Mouse (Mus musculus) brain, embryonic 14.5 days (tissue): ENCODE data around the gene Vmn1r148.
"Not testable (repeated sequence)": the region's sequence is repeated elsewhere in the genome, so short reads cannot be mapped to it uniquely, and the experiment has no call there.

Source experiments
- CTCF ChIP-seq: fragments of 200-500 bp; IDR thresholded peaks from 2 replicates; pipeline ENCODE4 v1.5.1; 2012; ENCODE audit warnings: inconsistent platforms, mild to moderate bottlenecking, moderate library complexity, borderline replicate concordance; ENCODE audit not compliant: insufficient read depth, insufficient read length; ENCODE audit errors: extremely low read depth
- POLR2A ChIP-seq: fragments of 200-500 bp; IDR thresholded peaks from 2 replicates; pipeline ENCODE4 v1.6.1; 2012; ENCODE audit warnings: mild to moderate bottlenecking, inconsistent platforms, borderline replicate concordance; ENCODE audit not compliant: poor library complexity, insufficient read depth, insufficient read length, severe bottlenecking; ENCODE audit errors: extremely low read depth

DNA sequence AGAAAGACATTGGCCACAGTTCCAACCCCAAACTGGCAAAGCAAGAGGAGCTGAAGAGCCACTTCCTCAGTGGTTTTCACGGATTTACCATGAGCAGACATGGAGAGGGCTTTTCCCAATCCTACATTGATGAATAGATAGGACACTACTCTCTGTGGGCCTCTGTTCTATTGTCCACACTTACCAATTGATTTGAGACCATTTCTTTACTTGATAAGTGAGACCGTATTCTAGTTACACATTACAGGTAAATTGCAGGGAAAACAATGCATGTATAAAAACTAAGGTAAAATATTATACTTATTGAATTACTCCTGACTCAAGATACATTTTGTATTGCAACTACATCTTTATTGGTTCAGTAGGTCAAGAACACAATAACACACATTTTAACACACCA is 24.7 kb downstream of the Vmn1r148 start, which contains the start of gene Vmn1r149:
- not testable (repeated sequence) for TF ChIP-seq POLR2A, CTCF
